Mouse (Mus musculus): Measurements from ENCODE around the gene Ppp1r14a. TPM values are rescaled to one million over a fixed set of nuclear protein-coding genes. Genes with fewer than 3 reads are reported as not detected.

Ppp1r14a gene
- total and polyA plus RNA-seq, 2 experiments from 2014 or later: 1.3 to 1.4 TPM

DNA sequence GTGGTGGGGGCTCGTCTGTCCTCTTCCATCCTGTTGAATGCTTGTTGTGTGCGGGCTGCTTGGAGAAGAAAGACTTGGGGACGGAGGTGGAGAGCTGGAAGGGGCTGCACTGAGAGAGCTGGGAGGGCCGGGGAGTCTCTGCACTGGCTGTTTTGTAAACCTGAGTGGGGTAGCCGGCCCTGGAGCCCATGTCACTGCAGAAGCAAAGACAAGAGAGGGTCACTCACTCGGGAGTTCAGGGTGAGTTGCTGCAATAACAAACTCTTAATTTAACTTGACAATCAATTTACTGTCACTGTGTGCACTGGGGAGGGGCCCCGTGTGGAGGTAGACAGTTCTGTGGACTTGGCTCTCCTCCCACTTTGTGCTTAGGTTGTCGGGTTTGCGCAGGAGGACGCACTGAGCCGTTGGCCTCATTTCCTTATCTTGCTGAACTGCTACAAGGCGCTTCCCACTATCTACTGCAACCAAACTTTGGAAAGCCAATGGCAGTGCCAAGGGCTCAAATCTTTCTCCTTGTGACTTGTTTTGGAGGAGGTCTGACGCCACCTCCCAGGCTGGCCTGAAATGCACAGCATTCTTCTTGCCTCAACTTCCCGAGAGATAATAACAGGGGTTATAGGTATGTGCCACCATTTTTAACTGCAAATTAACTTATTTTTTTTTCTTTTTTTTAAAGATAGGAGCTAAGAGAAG, 50.0 kb downstream of the Ppp1r14a start:
- TF ChIP-seq CTCF (IDR thresholded peaks at IDR 0.05): no peak
- Histone ChIP-seq H3K4me2 (ENCODE audit: low read depth, low read length, poor library complexity, severe bottlenecking) (no peak overlapping the region), H3K9ac (replicated peaks; ENCODE audit: low read length, poor library complexity, severe bottlenecking) (no peak overlapping the region), H3K4me3 (ENCODE audit: low read depth, low read length) (no peak overlapping the region), H3K36me3 (ENCODE audit: insufficient read depth, low read length) (peaks cover 22% of the 10 kb centered on the region), H3K27ac (ENCODE audit: low read depth, low read length) (no peak overlapping the region), H3K9me3 (ENCODE audit: low read length) (no peaks in the 10 kb centered on the region), H3K27me3 (ENCODE audit: insufficient read depth, low read length) (no peaks in the 10 kb centered on the region), H3K4me1 (ENCODE audit: insufficient read depth, low read length) (no peaks in the 10 kb centered on the region)
- 75% methylated on average over 14 of the region's 14 CpGs for WGBS
- no peak for DNase-seq (ENCODE audit: low spot score)
- no peak for ATAC-seq (ENCODE audit: low FRiP score)

GRCm38 (mm10) chr7:29340247-29340646, 51.1 kb downstream of the Ppp1r14a start:
- Histone ChIP-seq H3K36me3 (ENCODE audit: insufficient read depth, low read length) (peaks cover 22% of the 10 kb centered on the region), H3K9ac (replicated peaks; ENCODE audit: low read length, poor library complexity, severe bottlenecking) (no peak overlapping the region), H3K27ac (ENCODE audit: low read depth, low read length) (no peak overlapping the region), H3K9me3 (ENCODE audit: low read length) (no peaks in the 10 kb centered on the region), H3K4me2 (ENCODE audit: low read depth, low read length, poor library complexity, severe bottlenecking) (no peak overlapping the region), H3K4me3 (ENCODE audit: low read depth, low read length) (no peak overlapping the region), H3K4me1 (ENCODE audit: insufficient read depth, low read length) (no peaks in the 10 kb centered on the region), H3K27me3 (ENCODE audit: insufficient read depth, low read length) (no peaks in the 10 kb centered on the region)
- no peak for DNase-seq (ENCODE audit: low spot score)
- ATAC-seq (ENCODE audit: low FRiP score): no peak
- 92% methylated on average over 9 of the region's 9 CpGs for WGBS
- TF ChIP-seq CTCF (IDR thresholded peaks at IDR 0.05): no peak

- Histone ChIP-seq H3K27ac (ENCODE audit: low read depth, low read length) (no peak overlapping the region), H3K36me3 (ENCODE audit: insufficient read depth, low read length) (peaks cover 20% of the 10 kb centered on the region), H3K4me2 (ENCODE audit: low read depth, low read length, poor library complexity, severe bottlenecking) (no peak overlapping the region), H3K4me1 (ENCODE audit: insufficient read depth, low read length) (no peaks in the 10 kb centered on the region), H3K27me3 (ENCODE audit: insufficient read depth, low read length) (no peaks in the 10 kb centered on the region), H3K9me3 (ENCODE audit: low read length) (no peaks in the 10 kb centered on the region), H3K4me3 (ENCODE audit: low read depth, low read length) (no peak overlapping the region), H3K9ac (replicated peaks; ENCODE audit: low read length, poor library complexity, severe bottlenecking) (no peak overlapping the region)
- WGBS: 89% methylated on average over 8 of the region's 8 CpGs
- no peak for TF ChIP-seq CTCF (IDR thresholded peaks at IDR 0.05)
- DNase-seq (ENCODE audit: low spot score): no peak
- ATAC-seq (ENCODE audit: low FRiP score): no peak
Measured at GRCm38 (mm10) chr7:29340838-29341237, 51.7 kb downstream of the Ppp1r14a start.

GRCm38 (mm10) chr7:29341722-29342121, 52.6 kb downstream of the Ppp1r14a start:
- peaks cover 20% of the 10 kb centered on the region for H3K36me3 ChIP-seq (ENCODE audit: insufficient read depth, low read length)
- no peaks in the 10 kb centered on the region for H3K9me3 ChIP-seq (ENCODE audit: low read length)
- no peak overlapping the region for H3K4me2 ChIP-seq (ENCODE audit: low read depth, low read length, poor library complexity, severe bottlenecking)
- no peak for TF ChIP-seq CTCF (IDR thresholded peaks at IDR 0.05)
- 65% methylated on average over 12 of the region's 12 CpGs for WGBS
- H3K27me3 ChIP-seq (ENCODE audit: insufficient read depth, low read length): no peaks in the 10 kb centered on the region
- DNase-seq (ENCODE audit: low spot score): no peak
- no peak overlapping the region for H3K9ac ChIP-seq (replicated peaks; ENCODE audit: low read length, poor library complexity, severe bottlenecking)
- H3K4me3 ChIP-seq (ENCODE audit: low read depth, low read length): no peak overlapping the region
- ATAC-seq (ENCODE audit: low FRiP score): no peak
- no peaks in the 10 kb centered on the region for H3K4me1 ChIP-seq (ENCODE audit: insufficient read depth, low read length)
- H3K27ac ChIP-seq (ENCODE audit: low read depth, low read length): no peak overlapping the region

DNA sequence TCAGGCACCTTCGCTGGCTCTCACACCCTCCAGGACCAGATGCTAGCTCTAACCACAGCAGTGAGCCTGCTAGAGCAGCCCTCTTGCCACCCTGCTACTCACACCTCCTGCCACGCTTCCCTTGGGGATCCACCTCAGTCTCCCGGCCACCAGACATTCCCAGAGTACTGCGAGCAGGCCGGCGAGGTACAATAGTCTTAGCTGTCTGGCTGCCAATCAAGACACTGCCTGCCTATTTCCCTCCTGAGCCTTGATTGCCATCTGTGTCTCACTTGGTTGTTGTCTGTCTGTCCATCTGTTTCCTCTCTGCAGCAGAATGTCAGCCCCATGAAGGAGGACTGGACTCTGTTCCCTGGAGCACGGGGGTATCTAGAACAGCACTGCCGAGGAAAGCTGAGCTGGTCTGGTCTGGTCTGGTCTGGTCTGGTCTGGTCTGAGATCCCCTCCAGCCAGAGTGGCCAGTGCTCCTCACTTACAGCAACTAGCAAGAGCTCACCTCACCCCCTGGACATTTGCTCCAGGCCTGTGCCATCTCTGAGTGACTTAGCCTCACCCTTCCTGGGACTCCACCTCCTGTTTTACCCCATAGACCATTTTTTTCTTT, 53.5 kb downstream of the Ppp1r14a start:
- no peak for TF ChIP-seq CTCF (IDR thresholded peaks at IDR 0.05)
- Histone ChIP-seq H3K4me2 (ENCODE audit: low read depth, low read length, poor library complexity, severe bottlenecking) (no peak overlapping the region), H3K9me3 (ENCODE audit: low read length) (no peaks in the 10 kb centered on the region), H3K36me3 (ENCODE audit: insufficient read depth, low read length) (peaks cover 20% of the 10 kb centered on the region), H3K4me1 (ENCODE audit: insufficient read depth, low read length) (no peaks in the 10 kb centered on the region), H3K4me3 (ENCODE audit: low read depth, low read length) (no peak overlapping the region), H3K27ac (ENCODE audit: low read depth, low read length) (peak overlapping the region; percentile 38; the same call in 1 of the 2 replicates), H3K9ac (replicated peaks; ENCODE audit: low read length, poor library complexity, severe bottlenecking) (0 out of 2 replicates have a peak overlapping the region, but pooled peaks have one; percentile 19), H3K27me3 (ENCODE audit: insufficient read depth, low read length) (no peaks in the 10 kb centered on the region)
- DNase-seq (ENCODE audit: low spot score): peak; percentile 15
- WGBS: 43% methylated on average over 8 of the region's 8 CpGs
- no peak for ATAC-seq (ENCODE audit: low FRiP score)

Other genes starting within 250 kb of the Ppp1r14a start
- gene Ryr1, start 164.1 kb upstream of the Ppp1r14a start, total RNA-seq (2014; rRNA removed): 7.0 and 7.2 TPM in 2 replicates
- 13.6 and 15.2 TPM in 2 replicates for gene Ryr1, start 164.1 kb upstream of the Ppp1r14a start, polyA plus RNA-seq (2015; fragmentation: Nextera tagmentation; extraction: Ambion mirVana)
- gene Rasgrp4, start 154.5 kb upstream of the Ppp1r14a start, total RNA-seq (2014; rRNA removed): 0.80 and 2.2 TPM in 2 replicates
- 0.79 and 1.1 TPM in 2 replicates for gene Rasgrp4, start 154.5 kb upstream of the Ppp1r14a start, polyA plus RNA-seq (2015; fragmentation: Nextera tagmentation; extraction: Ambion mirVana)
- gene Fam98c, start 133.1 kb upstream of the Ppp1r14a start, total RNA-seq (2014; rRNA removed): 27.5 and 32.9 TPM in 2 replicates
- 37.9 and 38.0 TPM in 2 replicates for gene Fam98c, start 133.1 kb upstream of the Ppp1r14a start, polyA plus RNA-seq (2015; fragmentation: Nextera tagmentation; extraction: Ambion mirVana)
- gene Ggn, start 119.1 kb upstream of the Ppp1r14a start, total RNA-seq (2014; rRNA removed): 0.49 and 1.3 TPM in 2 replicates
- gene Ggn, start 119.1 kb upstream of the Ppp1r14a start, polyA plus RNA-seq (2015; fragmentation: Nextera tagmentation; extraction: Ambion mirVana): 0.35 and 0.69 TPM in 2 replicates
- 33.3 and 35.0 TPM in 2 replicates for gene Spred3, start 118.9 kb upstream of the Ppp1r14a start, total RNA-seq (2014; rRNA removed)
- gene Spred3, start 118.9 kb upstream of the Ppp1r14a start, polyA plus RNA-seq (2015; fragmentation: Nextera tagmentation; extraction: Ambion mirVana): 10.4 and 13.1 TPM in 2 replicates
- gene Psmd8, start 108.6 kb upstream of the Ppp1r14a start, total RNA-seq (2014; rRNA removed): 289 and 329 TPM in 2 replicates
- 286 and 292 TPM in 2 replicates for gene Psmd8, start 108.6 kb upstream of the Ppp1r14a start, polyA plus RNA-seq (2015; fragmentation: Nextera tagmentation; extraction: Ambion mirVana)
- 3.2 and 4.3 TPM in 2 replicates for gene Catsperg1, start 75.3 kb upstream of the Ppp1r14a start, total RNA-seq (2014; rRNA removed)
- gene Catsperg1, start 75.3 kb upstream of the Ppp1r14a start, polyA plus RNA-seq (2015; fragmentation: Nextera tagmentation; extraction: Ambion mirVana): 2.9 and 3.7 TPM in 2 replicates
- gene Kcnk6, start 56.8 kb upstream of the Ppp1r14a start, total RNA-seq (2014; rRNA removed): 1.7 and 1.8 TPM in 2 replicates
- gene Kcnk6, start 56.8 kb upstream of the Ppp1r14a start, polyA plus RNA-seq (2015; fragmentation: Nextera tagmentation; extraction: Ambion mirVana): 2.2 and 2.4 TPM in 2 replicates
- gene Yif1b, start 51.0 kb upstream of the Ppp1r14a start, total RNA-seq (2014; rRNA removed): 121 and 127 TPM in 2 replicates
- gene Yif1b, start 51.0 kb upstream of the Ppp1r14a start, polyA plus RNA-seq (2015; fragmentation: Nextera tagmentation; extraction: Ambion mirVana): 122 and 140 TPM in 2 replicates
- 0.52 TPM in 1 of 2 replicates, not detected in the other for gene 2200002D01Rik, start 40.8 kb upstream of the Ppp1r14a start, total RNA-seq (2014; rRNA removed)
- 1.2 and 2.0 TPM in 2 replicates for gene 2200002D01Rik, start 40.8 kb upstream of the Ppp1r14a start, polyA plus RNA-seq (2015; fragmentation: Nextera tagmentation; extraction: Ambion mirVana)
- 46.6 and 47.7 TPM in 2 replicates for gene Spint2, start 7.4 kb upstream of the Ppp1r14a start, total RNA-seq (2014; rRNA removed)
- gene Spint2, start 7.4 kb upstream of the Ppp1r14a start, polyA plus RNA-seq (2015; fragmentation: Nextera tagmentation; extraction: Ambion mirVana): 148 and 153 TPM in 2 replicates
- 192 and 197 TPM in 2 replicates for gene Dpf1, start 14.6 kb downstream of the Ppp1r14a start, total RNA-seq (2014; rRNA removed)
- gene Dpf1, start 14.6 kb downstream of the Ppp1r14a start, polyA plus RNA-seq (2015; fragmentation: Nextera tagmentation; extraction: Ambion mirVana): 160 and 162 TPM in 2 replicates
- gene Sipa1l3, start 229.3 kb downstream of the Ppp1r14a start, total RNA-seq (2014; rRNA removed): 72.8 and 80.7 TPM in 2 replicates
- gene Sipa1l3, start 229.3 kb downstream of the Ppp1r14a start, polyA plus RNA-seq (2015; fragmentation: Nextera tagmentation; extraction: Ambion mirVana): 12.9 and 13.9 TPM in 2 replicates